10 mouse cellular contexts compared by ENCODE assay signal in the genomic region with DNA sequence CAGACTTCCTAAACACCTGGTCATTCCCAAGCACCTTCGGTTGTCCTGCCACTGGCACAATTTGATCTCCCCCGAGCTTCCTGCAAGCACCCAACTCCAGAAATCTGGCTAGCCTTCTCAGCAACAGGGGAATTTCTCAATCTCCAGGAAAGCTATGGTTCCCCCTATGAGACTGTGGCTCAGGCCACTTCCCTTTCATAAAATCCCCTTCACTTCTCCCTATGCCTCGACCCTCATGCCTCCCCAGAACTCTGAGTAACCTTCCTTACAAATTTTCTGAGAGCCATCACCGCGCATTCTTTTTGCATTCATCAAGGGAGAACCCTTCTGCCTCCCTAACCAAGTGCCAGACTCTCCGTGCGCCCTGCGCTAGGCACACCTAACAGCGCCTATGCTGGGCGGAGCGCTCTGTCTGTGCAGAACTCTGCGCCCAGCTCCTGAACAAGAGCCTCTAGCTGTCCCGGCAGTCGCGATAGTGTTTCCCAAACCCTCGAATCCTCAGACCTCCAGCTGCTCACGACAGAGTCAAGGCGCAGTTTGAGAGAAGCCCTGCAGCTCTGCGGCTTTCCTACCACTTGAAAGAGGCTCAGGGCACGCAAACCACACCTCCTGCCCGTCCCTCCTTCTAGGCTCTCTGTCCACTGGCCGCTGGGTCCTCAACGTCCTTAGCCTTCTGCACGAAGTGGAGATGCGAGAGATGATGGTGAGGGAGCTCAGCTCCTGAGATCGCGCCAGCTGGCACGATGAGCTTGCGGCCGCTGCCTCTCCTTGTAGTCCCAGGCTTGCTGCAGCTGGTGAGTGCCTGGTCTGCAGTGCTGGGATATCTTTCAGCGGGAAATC. TPM values are rescaled to one million over a fixed set of nuclear protein-coding genes. Genes with fewer than 3 reads are reported as not detected.
DNase-seq lines count a peak whose midpoint lies in the region; ATAC-seq and TF ChIP-seq lines count a peak whose summit lies in the region.
"Had no signal": no experiment of that assay in that cellular context is flagged by ENCODE, and none has a peak within 500 bp of the region (broad histone marks: within the 10 kb centered on the region; RNA-seq: fewer than 3 reads in every experiment).

A gene (plus strand): TSS at position 501 of the 840 bp plus-strand sequence.

- TF ChIP-seq EP300 in heart, postnatal 0 days (IDR thresholded peaks at IDR 0.05; ENCODE audit: low read depth) = no peak

- H3K4me3 ChIP-seq in heart, embryonic 13.5 days = peak within 1 kb of the TSS; percentile 39
- no peak within 1 kb of the TSS for H3K4me3 ChIP-seq in heart, postnatal 0 days (ENCODE audit: low read depth, low read length)
- H3K4me3 ChIP-seq in neural tube, embryonic 15.5 days (replicated peaks) = peak within 1 kb of the TSS; percentile 48

- H3K27me3 ChIP-seq in heart, embryonic 13.5 days (replicated peaks) = peaks cover 24% of the 10 kb centered on the region
- no peaks in the 10 kb centered on the region for H3K27me3 ChIP-seq in heart, postnatal 0 days (ENCODE audit: control insufficient read depth, insufficient read depth, low read length)
- 0 out of 2 replicates have a peak, but pooled peaks cover 3% of the 10 kb centered on the region for H3K27me3 ChIP-seq in neural tube, embryonic 15.5 days (replicated peaks)

- no peaks in the 10 kb centered on the region for H3K4me1 ChIP-seq in heart, embryonic 13.5 days
- H3K4me1 ChIP-seq in heart, postnatal 0 days (ENCODE audit: control insufficient read depth, insufficient read depth) = no peaks in the 10 kb centered on the region
- H3K4me1 ChIP-seq in neural tube, embryonic 15.5 days = peaks cover 12% of the 10 kb centered on the region

- H3K9me3 ChIP-seq in heart, embryonic 13.5 days = no peaks in the 10 kb centered on the region
- H3K9me3 ChIP-seq in heart, postnatal 0 days (replicated peaks; ENCODE audit: control insufficient read depth, low read length) = no peaks in the 10 kb centered on the region
- no peaks in the 10 kb centered on the region for H3K9me3 ChIP-seq in neural tube, embryonic 15.5 days (replicated peaks)

- peak within 1 kb of the TSS; percentile 63 for H3K4me2 ChIP-seq in heart, embryonic 13.5 days
- 0 out of 2 replicates have a peak within 1 kb of the TSS, but pooled peaks have one; percentile 17 for H3K4me2 ChIP-seq in heart, postnatal 0 days (ENCODE audit: low read depth, low read length)
- H3K4me2 ChIP-seq in neural tube, embryonic 15.5 days = peak within 1 kb of the TSS; percentile 87

- WGBS in heart, embryonic 13.5 days = 2% methylated on average over 31 of the region's 31 CpGs
- WGBS in heart, postnatal 0 days = 3% methylated on average over 31 of the region's 31 CpGs
- WGBS in neural tube, embryonic 15.5 days = 4% methylated on average over 31 of the region's 31 CpGs

- no peak for TF ChIP-seq POLR2A in brain, embryonic 14.5 days (IDR thresholded peaks at IDR 0.05; ENCODE audit: borderline replicate concordance, extremely low read depth, insufficient read depth, insufficient read length, poor library complexity, severe bottlenecking)

- H3K9ac ChIP-seq in heart, embryonic 13.5 days = no peak within 1 kb of the TSS
- no peak within 1 kb of the TSS for H3K9ac ChIP-seq in heart, postnatal 0 days (replicated peaks; ENCODE audit: low read depth, low read length)
- peak within 1 kb of the TSS; percentile 52 for H3K9ac ChIP-seq in neural tube, embryonic 15.5 days (replicated peaks)

- H3K27ac ChIP-seq in heart, embryonic 13.5 days (replicated peaks) = no peak within 1 kb of the TSS
- no peak within 1 kb of the TSS for H3K27ac ChIP-seq in heart, postnatal 0 days (ENCODE audit: low read depth)
- H3K27ac ChIP-seq in neural tube, embryonic 15.5 days (replicated peaks) = no peak within 1 kb of the TSS

- DNase-seq in heart, adult 11 months = no peak
- peak; percentile 71 for DNase-seq in brain, embryonic 14.5 days (ENCODE audit: low read depth)
- DNase-seq in heart, postnatal 0 days (ENCODE audit: low spot score) = no peak
- peak; percentile 2 to 32 for DNase-seq in left cerebral cortex, postnatal 14 days (ENCODE audit: low spot score in 2 of 2)
- DNase-seq in B cell, adult 2 months = no peak
- no peak for DNase-seq in urinary bladder, postnatal 36 days (ENCODE audit: low spot score in 2 of 2)

- TF ChIP-seq CTCF in brain, embryonic 14.5 days (IDR thresholded peaks at IDR 0.05; ENCODE audit: borderline replicate concordance, extremely low read depth, insufficient read depth, insufficient read length) = no peak
- TF ChIP-seq CTCF in heart, postnatal 0 days (IDR thresholded peaks at IDR 0.05; ENCODE audit: low read depth) = no peak

- ATAC-seq in heart, embryonic 13.5 days (ENCODE audit: extremely low read depth, insufficient number of reproducible peaks, low FRiP score, low TSS enrichment) = no peak
- ATAC-seq in heart, postnatal 0 days (ENCODE audit: insufficient read depth, low read depth) = no peak
- ATAC-seq in neural tube, embryonic 15.5 days (ENCODE audit: low FRiP score) = peak; percentile 88

- intact Hi-C loops in left cerebral cortex, postnatal 14 days (cut with DNase I) = no loop called here

- H3K36me3 ChIP-seq in heart, embryonic 13.5 days = no peaks in the 10 kb centered on the region
- H3K36me3 ChIP-seq in heart, postnatal 0 days (replicated peaks; ENCODE audit: control insufficient read depth, insufficient read depth, low read length) = no peaks in the 10 kb centered on the region
- no peaks in the 10 kb centered on the region for H3K36me3 ChIP-seq in neural tube, embryonic 15.5 days

RNA-seq across cellular contexts. Expression of the gene that starts here (rescaled TPM):
- not detected in 2 replicates for polyA plus RNA-seq in heart, embryonic 13.5 days (2015; fragmentation: Nextera tagmentation; extraction: Ambion mirVana)
- 1.4 TPM in 2 replicates for polyA plus RNA-seq in brain, embryonic 14.5 days (2012; rRNA removed)
- total RNA-seq in heart, postnatal 0 days (2014; rRNA removed; ENCODE audit: low replicate concordance) = not detected in 2 replicates
- polyA plus RNA-seq in heart, postnatal 0 days (2015; fragmentation: Nextera tagmentation; extraction: Ambion mirVana) = not detected in 2 replicates
- 1 to 10 TPM; 2.9 to 3.5 TPM for total RNA-seq in left cerebral cortex, postnatal 14 days (2021)
- 5.1 and 5.8 TPM in 2 replicates for polyA plus RNA-seq in neural tube, embryonic 15.5 days (2015; fragmentation: Nextera tagmentation; extraction: Ambion mirVana)
- total RNA-seq: hematopoietic stem cell, adult 5-6 weeks; MEL had no signal

Comparison
In these comparisons a context has a peak if more than half of its experiments do, and no peak if none do; other contexts are left out.
1. H3K4me2 ChIP-seq: peak in every context shown above with its lines; median percentile 87 in neural tube, embryonic 15.5 days; 63 in heart, embryonic 13.5 days; 17 in heart, postnatal 0 days.
2. DNase-seq: peak in brain, embryonic 14.5 days (single experiment) and left cerebral cortex, postnatal 14 days (2 of 2); none in heart, adult 11 months (single experiment), heart, postnatal 0 days (single experiment), B cell, adult 2 months (0 of 2) and urinary bladder, postnatal 36 days (0 of 2).